Mouse (Mus musculus): ENCODE data around the gene Il16.

DNA sequence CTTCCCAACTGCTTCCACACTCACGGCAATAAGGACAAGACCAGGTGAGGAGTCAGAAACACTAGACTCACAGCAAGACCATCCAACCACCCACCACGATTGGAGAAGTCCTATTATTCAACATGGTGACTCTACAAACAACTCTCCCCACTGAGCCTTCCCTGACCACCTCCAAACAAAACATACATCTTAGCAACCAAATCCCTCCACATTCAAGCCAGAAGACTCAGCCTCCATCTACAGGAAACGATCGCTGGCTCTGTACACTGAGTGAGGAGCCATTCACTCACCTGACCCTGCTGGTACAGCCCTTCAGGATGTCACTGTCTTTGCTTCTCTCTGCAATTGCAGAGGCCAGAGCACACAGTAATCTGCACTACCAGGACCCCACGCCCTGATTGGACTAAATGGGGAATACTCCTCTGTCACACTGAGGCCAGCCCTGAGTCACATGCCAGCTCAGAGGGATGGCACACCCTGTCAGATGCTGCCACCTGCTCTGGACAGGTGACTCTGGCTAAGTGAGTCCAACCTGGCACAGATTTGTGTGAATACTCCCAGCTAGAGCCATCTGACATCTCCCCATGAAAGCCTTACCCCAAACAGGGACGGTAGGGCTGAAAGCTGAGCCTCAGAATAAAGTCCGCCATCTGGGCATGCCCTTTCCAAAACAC is 10.3 kb downstream of the Il16 start:
- no peak for TF ChIP-seq POLR2A (IDR thresholded peaks at IDR 0.05; ENCODE audit: control insufficient read depth, low read depth, low read length)
- no peak for TF ChIP-seq CTCF (IDR thresholded peaks at IDR 0.05; ENCODE audit: control insufficient read depth, insufficient read depth, insufficient replicate concordance, low read depth, low read length)

All from testis, adult 2 months (tissue).